Mouse (Mus musculus): ENCODE results near the gene Odf2. TPM values are rescaled to one million over a fixed set of nuclear protein-coding genes. Genes with fewer than 3 reads are reported as not detected.

Gene Odf2
- 100 to 1,000 TPM in 1 of 2 experiments, 10 to 100 TPM in 1; 71.9 to 116 TPM for total RNA-seq (2021)

- intact Hi-C loops (cut with DNase I), result loop anchor here (2.0 kb wide), 1 partner anchor 21 kb away; the partner anchor contains the start of gene Cercam
- peak; percentile 99 for DNase-seq (ENCODE audit: low spot score in 2 of 2)
Measured at GRCm38 (mm10) chr2:29889066-29889944, at the start of gene Odf2. TSS of gene Odf2 (plus strand) at chr2:29889221.

GRCm38 (mm10) chr2:29839460-29839859 lies 49.6 kb upstream of the Odf2 start:
- intact Hi-C loops (cut with DNase I), result no loop called here
- DNase-seq (ENCODE audit: low spot score in 2 of 2), result no peak

GRCm38 (mm10) chr2:29843231-29844105 lies 45.6 kb upstream of the Odf2 start:
- peak in 1 of 2 experiments; percentile 33 for DNase-seq (ENCODE audit: low spot score in 2 of 2)
- intact Hi-C loops (cut with DNase I), result no loop called here

- intact Hi-C loops (cut with DNase I), result no loop called here
- no peak for DNase-seq (ENCODE audit: low spot score in 2 of 2)
Measured at GRCm38 (mm10) chr2:29844115-29844514, 44.9 kb upstream of the Odf2 start.

GRCm38 (mm10) chr2:29844661-29845060 lies 44.4 kb upstream of the Odf2 start:
- intact Hi-C loops (cut with DNase I), result no loop called here
- DNase-seq (ENCODE audit: low spot score in 2 of 2), result no peak

- intact Hi-C loops (cut with DNase I), result no loop called here
Measured at GRCm38 (mm10) chr2:29845636-29846035, 43.4 kb upstream of the Odf2 start.

GRCm38 (mm10) chr2:29846061-29846853 lies 42.8 kb upstream of the Odf2 start:
- no peak for DNase-seq (ENCODE audit: low spot score in 2 of 2)
- intact Hi-C loops (cut with DNase I), result no loop called here

More at GRCm38 (mm10) chr2:29845636-29846035, 43.4 kb upstream of the Odf2 start:
- no peak for DNase-seq (ENCODE audit: low spot score in 2 of 2)

GRCm38 (mm10) chr2:29846911-29847310 lies 42.1 kb upstream of the Odf2 start:
- no peak for DNase-seq (ENCODE audit: low spot score in 2 of 2)
- intact Hi-C loops (cut with DNase I), result no loop called here

GRCm38 (mm10) chr2:29849041-29849440 lies 40.0 kb upstream of the Odf2 start:
- intact Hi-C loops (cut with DNase I), result no loop called here
- no peak for DNase-seq (ENCODE audit: low spot score in 2 of 2)

- no peak for DNase-seq (ENCODE audit: low spot score in 2 of 2)
- intact Hi-C loops (cut with DNase I), result no loop called here
Measured at GRCm38 (mm10) chr2:29849841-29850480, 39.1 kb upstream of the Odf2 start.

- intact Hi-C loops (cut with DNase I), result no loop called here
Measured at GRCm38 (mm10) chr2:29852957-29853485, 36.0 kb upstream of the Odf2 start.

GRCm38 (mm10) chr2:29853736-29854135 lies 35.3 kb upstream of the Odf2 start:
- intact Hi-C loops (cut with DNase I), result no loop called here
- no peak for DNase-seq (ENCODE audit: low spot score in 2 of 2)

More at GRCm38 (mm10) chr2:29852957-29853485, 36.0 kb upstream of the Odf2 start:
- no peak for DNase-seq (ENCODE audit: low spot score in 2 of 2)

- no peak for DNase-seq (ENCODE audit: low spot score in 2 of 2)
- intact Hi-C loops (cut with DNase I), result loop anchor here (5.0 kb wide), 1 partner anchor 38 kb away; no protein-coding TSS in a partner anchor
Measured at GRCm38 (mm10) chr2:29855585-29856210, 33.3 kb upstream of the Odf2 start.

- intact Hi-C loops (cut with DNase I), result loop anchor here (5.0 kb wide), 1 partner anchor 39 kb away; no protein-coding TSS in a partner anchor
- no peak for DNase-seq (ENCODE audit: low spot score in 2 of 2)
Measured at GRCm38 (mm10) chr2:29856451-29857260, 32.4 kb upstream of the Odf2 start.

- no peak for DNase-seq (ENCODE audit: low spot score in 2 of 2)
- intact Hi-C loops (cut with DNase I), result loop anchor here (5.0 kb wide), 1 partner anchor 40 kb away; no protein-coding TSS in a partner anchor
Measured at GRCm38 (mm10) chr2:29857341-29857740, 31.7 kb upstream of the Odf2 start.

- no peak for DNase-seq (ENCODE audit: low spot score in 2 of 2)
Measured at GRCm38 (mm10) chr2:29857967-29858366, 31.1 kb upstream of the Odf2 start.

More at GRCm38 (mm10) chr2:29857967-29858366, 31.1 kb upstream of the Odf2 start:
- intact Hi-C loops (cut with DNase I), result loop anchor here (5.0 kb wide), 1 partner anchor 41 kb away; no protein-coding TSS in a partner anchor
